Mouse (Mus musculus) forelimb bud, embryonic 11.5 days (tissue): ENCODE results near the gene Ccdc97.

Source experiments
- DNase-seq: peaks from one replicate; pipeline ENCODE4 v3.0.0-alpha.2; 2012; ENCODE audit warnings: low read depth, low spot score

Gene Ccdc97

DNA sequence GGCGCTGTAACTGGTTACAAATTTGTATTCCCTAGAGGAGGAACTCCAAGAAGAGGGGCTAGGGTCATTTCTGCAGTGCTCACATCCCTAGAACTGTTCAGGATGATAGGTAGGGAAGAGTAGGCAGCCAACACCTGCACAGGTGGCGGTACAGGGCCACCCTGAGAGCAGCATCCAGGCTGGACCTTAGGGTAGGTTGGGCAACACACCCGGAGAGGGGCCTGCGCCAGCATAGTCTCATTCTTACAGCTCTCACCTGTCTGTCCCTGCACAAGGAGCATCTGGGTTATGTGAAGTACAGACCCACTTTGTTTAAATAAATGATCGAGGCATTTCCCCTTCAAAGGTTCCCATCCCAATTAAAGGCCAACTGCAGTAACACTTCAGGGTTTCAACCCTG is 1.9 kb upstream of the Ccdc97 start:
- no peak for DNase-seq

DNA sequence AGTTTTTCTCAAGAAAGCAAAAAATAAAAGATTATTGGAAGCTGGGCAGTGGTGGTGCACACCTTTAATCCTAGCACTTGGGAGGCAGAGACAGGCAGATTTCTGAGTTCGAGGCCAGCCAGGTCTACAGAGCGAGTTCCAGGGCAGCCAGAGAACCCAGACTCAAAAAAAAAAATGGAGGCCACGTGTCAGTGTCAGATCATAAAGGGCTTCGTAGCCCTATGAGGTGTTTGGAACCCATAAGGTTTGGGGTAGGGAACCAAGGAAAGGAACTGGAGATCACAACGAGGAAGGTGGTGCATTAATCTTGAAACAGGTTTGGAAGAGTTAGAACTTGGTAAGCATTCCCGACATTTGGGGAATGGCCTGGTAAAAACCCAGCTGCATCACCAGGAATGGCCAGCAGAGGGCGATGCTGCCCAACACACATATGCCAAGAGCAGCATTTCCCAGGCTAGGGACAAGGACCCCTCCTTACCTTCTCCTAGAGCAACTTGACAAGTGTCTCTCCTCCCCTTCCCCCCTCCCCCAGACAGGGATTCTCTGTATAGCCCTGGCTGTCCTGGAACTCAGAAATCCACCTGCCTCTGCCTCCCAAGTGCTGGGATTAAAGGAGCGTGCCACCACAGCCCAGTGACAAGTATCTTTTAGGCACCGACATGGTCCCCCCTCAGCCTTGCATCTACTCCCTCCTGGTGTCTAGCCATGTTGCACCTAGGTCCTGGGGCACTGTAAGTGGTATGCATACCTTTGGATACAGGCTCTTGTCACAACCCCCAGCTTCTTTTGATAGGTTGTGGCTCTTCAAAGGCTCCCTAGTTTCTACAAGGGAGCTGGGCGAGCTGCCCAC is 1.1 kb upstream of the Ccdc97 start:
- peak; percentile 81 for DNase-seq

DNA sequence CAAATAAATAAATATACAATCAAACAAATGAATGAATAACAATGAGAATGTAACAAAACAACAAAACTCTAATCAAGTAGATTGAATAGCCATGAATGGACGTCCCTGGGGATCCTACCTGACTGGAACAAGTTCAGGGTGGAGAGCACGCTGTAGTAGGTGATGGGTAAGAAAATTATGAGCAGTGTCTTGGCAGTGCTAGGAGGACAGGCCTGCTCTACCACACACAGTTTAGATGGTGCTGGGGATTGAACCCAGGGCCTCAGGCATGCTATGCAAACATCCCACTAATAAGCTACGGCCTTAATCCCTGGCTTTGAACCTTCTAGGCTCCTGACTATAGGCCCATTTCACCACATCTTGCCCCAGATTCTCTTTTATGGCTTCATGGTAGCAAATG is 1.4 kb downstream of the Ccdc97 start:
- DNase-seq, result no peak

DNA sequence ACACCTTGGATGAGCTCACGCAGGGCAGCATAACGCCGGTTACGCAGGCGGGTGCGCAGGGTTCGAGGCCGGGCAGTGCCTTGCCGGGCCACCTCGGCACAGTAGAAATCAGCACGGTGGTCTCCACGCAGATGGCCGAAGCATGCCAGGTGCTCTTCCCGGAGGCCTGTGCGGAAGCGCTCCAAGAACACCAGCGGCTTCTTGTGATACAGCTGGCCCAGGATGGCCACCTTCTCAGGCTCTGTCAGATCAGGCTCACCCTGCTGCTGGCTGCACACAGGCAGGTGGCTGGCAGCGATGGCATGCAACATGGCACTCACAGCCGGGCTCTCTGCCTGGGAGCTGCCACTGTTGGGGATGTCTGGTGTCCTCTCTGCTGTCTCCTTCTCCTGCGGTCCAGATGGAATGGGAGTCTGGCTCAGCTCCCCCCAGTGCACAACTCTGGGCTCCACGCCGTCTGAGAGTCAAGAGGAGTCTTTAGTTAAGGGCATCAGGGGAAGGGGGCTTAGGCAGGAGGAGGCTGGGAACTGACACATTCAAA is 3.1 kb downstream of the Ccdc97 start:
- no peak for DNase-seq

DNA sequence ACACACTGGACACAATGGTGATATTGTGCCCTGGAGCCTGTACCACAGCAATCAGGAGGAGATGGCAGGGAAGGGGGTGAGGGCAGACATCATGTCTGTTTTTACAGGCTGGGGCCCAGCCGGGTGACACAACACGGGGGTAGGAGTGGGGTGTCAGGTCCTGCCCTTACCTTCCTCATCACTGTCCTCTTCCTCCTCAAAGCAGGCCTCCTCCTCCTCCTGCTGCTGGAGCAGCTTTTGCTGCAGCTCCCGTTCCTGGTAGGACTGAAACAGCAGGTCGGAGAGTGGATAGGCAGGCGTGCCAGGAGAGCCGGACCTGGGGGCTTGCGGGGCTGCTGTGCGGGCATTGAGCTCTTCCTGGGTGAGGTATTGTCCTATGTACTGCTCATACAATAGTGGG is 4.3 kb downstream of the Ccdc97 start:
- DNase-seq, result no peak

DNA sequence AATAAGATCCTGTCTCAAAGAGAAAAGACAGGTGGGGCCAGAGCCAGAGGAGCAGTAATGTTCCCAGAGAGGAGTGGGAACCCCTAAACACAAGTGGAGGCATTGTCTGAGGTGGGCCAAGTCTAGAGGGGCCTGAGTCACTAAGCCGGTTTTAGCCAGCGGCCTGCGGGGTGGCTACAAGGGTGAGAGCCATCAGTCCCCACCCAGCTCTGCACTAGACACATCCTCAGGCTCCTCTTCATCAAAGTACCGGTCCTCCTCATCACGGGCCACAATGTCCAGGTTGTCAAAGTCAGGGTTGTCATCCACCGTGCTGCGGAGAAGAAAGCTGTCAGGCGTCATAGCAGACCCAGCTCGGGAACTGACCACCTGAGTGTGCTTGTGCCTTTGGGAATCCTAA is 6.1 kb downstream of the Ccdc97 start:
- DNase-seq, result no peak

DNA sequence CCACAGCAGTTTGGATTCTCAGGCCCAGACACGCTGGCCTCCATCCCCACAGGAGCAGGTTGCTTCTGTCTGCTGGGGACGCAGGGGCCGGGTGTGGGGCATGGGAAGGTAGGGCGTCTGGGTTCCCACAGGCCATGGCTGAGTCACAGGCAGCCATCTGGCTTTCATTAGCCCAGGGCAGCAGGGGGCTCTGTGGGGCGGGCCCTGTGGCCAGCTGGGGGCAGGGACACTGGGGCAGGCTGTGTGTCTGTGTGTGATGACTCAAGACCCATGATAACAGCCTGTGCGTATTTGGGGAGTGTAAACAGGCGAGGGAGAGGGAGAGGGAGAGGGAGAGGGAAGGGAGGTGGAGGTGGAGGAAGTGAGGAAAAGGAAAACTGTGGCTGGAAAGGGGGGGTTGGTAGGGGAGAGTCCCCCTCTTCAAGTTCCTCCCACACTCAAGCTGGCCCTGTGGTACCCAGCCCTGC is 7.1 kb downstream of the Ccdc97 start:
- DNase-seq, result peak; percentile 50

DNA sequence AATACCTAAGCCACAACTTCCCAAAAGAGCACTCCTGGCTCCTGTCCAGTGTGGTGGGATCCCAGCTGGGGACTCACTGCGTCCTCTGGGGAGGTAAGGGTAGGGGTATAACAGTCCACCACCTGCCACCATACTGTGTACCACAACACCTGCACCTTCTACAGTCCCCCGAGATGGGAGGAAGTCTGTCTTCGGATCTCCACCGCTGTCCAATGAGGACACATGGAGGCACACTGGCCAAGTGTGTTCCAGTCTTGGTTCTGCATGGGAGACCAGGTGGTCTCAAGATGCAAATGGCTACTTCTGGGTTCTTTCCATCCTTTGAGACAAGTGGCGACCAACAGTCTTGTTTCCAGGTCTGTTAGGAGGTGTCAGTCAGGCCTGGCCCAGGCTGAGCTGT is 7.7 kb downstream of the Ccdc97 start:
- DNase-seq, result no peak

DNA sequence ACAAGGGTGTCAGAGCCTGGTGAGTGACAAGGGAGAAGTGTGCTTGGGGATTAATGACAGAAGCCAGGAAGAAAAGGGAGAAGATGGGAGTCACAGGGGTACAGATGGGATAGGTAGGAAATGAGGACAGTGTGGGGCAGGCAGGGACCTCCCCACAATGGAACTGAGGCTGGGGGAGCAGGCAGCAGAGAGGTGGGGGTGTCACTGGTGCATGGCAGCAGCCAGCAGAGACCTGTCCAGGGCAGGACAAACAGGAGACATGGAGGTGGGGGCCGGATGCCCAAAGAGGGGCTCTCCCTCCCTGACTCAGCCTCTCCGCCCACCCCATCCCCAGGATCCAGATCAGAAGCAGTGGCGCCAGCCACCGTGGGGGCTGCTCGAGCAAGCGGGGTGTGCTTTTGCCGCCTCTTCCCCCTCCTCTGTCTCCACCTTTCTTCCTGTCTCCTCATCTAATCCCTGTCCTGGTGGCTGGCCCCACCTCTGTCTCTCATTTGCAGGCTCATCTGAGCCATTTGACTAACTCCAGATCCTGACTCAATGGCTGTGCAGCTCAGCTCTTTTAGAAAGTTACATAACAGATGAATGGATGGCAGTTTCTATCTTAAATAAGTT is 8.3 kb downstream of the Ccdc97 start:
- DNase-seq, result no peak

DNA sequence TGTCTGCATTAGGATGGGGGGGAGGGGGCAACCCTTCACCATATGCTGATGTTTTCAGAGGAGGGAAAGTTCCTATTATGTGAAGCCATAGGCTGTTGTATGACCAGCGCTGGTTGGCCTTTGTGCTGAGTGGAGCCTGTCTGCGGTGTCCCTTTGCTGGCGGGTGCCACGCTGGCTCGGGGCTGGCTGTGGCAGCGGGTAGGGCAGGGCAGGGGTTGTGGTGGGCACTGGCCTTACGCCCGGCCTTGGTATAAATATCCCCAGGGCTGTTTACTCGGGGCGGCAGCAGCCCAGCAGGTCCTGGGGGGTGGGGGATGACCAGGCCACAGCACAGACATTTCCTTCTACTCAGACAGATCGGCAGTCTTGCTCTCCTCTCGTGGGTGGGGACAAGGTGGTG is 8.9 kb downstream of the Ccdc97 start:
- DNase-seq, result no peak

DNA sequence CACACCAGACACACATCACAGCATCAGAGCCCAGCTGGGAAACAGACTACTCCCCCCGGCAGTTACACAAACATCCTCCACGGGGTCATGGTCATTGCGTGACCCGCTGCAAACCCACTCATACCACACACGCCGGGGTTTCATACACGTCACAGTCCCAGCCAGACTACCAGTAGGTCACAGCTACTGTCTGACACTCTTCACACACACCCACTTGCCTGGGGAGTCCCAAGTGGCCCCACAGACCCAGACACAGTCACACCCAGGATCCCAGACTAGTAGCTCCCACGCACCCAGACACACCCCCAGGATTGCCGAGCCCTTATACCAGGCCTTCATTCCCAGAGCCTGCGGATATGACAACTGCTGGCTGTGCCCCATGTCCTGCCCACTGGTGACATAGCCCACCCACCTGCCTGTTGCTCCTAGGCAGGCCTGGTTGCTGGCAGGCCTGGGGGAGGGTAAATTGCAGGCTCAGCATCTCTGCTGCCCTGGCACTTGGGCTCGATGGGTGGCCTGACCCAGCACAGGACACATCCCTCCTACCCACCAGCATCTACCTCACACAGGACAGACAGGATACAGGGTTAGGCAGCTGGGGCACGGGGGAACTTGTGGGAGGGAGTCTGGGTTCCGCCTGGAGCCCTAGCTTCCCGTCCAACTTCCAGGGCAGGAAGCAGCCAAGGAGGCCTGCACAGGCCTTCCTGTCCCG is 11.2 kb downstream of the Ccdc97 start:
- DNase-seq, result no peak

DNA sequence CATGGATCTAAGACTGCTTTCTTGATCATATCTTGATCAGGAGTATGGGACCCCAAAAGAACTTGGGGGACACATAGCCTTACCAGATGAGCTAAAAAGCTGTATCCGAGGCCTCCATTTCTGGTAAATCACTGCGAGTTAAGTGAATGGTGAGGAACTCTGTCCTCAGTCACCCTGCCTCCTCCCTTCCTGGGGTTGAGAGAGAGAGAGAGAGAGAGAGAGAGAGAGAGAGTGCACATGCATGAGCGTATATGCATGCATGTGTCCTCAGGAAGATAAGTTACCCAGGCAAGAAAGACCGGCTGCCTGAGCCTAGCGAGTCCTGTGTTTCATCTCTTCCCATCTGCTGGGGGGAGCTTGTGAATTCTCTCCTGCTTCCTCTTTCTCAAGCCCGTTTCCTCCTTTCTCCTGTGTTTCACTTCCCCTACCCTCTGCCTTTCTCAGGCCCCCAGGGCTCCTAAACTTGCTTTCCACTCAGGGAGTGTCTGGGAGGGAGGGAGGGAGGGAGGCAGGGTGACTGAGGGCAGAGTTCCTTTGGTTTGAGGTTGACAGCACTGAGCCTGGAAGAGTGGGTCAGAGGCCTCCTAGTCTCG is 12.2 kb downstream of the Ccdc97 start:
- no peak for DNase-seq

DNA sequence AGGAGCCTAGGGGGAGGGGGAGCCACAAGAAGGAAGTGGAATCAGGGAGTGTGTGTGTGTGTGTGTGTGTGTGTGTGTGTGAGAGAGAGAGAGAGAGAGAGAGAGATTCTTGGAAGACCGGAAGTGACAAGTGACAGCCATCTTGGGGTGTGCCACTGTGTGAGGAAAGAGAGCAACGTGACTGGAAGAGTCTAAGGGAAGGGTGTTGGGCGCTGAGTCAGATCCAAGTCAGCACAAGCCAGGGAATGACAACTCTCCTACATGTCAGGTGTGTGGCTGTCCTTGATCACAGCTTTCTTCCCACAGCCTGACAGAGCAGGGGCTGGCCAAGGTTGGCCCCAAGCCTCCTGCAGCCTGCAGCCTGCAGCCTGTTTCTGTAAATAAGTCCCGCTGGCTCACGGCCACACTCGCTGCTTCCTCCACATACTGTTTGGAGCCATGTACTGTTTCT is 13.1 kb downstream of the Ccdc97 start:
- no peak for DNase-seq

DNA sequence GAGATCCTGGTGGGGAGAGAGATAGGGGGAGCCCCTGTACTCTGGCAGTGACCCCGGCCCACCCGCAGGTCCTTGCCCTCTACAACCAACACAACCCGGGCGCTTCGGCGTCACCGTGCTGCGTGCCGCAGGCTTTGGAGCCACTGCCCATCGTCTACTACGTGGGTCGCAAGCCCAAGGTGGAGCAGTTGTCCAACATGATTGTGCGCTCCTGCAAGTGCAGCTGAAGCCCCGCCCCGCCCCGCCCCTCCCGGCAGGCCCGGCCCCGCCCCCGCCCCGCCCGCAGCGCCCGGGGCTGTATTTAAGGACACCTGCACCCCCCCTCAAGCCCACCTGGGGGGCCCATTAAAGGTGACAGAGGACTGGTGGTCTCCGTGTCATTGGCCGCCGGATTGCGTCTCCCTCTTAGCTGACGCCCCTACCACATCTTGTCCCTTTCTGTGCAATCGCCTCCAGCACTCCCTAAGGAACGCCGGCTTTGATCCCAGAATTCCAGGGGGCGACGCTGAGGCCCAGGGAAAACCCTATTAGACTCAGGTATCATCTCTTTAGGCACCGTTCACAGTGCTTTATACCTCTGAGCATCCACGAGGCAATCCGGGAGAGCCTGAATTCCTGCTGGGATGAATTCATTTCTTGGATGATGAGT is 14.0 kb downstream of the Ccdc97 start:
- no peak for DNase-seq

DNA sequence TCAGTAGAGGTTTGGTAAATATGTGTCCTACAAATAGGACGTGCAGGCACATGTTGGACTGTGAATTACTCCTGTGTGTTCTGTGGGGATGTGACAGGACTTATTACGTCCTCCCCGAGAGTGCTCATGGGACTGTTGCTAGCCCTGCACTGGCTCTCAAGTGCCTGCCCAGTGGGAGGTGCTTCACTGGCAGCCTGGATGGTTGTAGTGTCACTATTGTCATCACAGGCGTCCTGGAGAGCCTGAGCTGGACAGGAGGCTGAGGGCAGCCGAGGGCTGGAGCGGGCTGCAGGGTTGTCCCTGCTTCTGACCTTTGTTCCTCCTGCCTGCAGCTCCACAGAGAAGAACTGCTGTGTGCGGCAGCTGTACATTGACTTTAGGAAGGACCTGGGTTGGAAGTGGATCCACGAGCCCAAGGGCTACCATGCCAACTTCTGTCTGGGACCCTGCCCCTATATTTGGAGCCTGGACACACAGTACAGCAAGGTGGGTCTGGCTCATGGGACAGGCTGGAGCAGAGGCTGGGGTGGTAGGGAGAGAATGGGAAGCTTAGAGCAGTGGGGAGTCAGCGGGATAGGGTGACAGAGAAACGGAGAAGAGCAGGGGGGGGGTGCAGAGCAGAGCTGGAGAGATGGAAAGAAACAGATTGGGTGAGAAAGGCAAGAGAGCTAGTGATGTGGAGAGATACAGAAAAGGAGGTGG is 14.9 kb downstream of the Ccdc97 start:
- DNase-seq, result no peak

DNA sequence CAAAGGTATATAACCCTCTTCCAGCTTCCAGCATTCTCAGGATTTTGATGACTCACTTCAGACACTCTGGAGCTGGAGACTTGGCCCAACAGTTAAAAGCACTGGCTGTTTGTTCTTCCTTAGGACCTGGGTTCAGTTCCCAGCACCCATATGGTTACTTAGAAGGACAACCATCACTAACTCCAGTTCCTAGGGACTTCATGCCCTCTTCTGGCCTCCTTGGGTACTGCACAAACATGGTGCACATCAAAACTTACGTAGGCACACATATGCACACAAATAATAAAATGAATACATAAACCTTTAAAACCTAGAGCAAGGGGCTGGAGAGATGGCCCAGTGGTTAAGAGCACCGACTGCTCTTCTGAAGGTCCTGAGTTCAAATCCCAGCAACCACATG is 16.5 kb downstream of the Ccdc97 start:
- no peak for DNase-seq

DNA sequence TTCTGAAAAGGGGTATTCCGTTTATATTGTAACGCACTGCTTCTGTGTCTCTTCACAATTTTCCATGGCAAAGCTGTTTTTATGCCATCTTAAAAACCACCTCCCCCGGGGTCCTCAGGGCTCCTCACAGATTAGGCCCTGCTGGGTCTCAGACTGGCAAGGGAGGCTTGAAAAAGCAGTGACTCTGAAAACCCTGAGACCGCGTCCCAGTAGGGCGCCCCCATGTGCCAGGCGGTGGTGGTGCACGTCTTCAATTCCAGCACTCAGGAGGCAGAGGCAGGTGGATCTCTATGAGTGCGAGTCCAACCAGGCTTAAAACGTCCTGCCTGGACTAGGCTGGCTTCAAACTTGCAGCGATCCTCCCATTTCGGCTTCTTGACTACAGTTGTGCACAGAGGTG is 18.2 kb downstream of the Ccdc97 start:
- DNase-seq, result no peak

DNA sequence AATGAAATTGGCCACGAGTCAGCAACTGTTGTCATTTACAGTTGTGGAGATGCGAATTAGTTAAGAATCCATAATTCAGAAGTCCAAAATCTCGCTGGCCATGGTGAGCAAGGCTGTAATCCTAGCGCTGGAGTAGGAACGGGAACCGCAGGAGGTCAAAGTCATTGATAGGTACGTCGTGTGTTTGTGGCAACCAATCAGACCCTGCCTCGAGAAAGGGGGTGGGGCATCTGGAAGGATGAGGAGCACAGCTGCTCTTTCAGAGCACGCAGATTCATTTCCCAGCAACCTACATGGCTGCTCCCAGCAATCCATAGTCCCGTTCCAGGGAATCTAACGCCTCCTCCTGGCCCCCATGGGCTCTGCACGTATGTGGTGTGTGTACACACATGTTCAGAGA is 19.0 kb downstream of the Ccdc97 start:
- DNase-seq, result no peak

DNA sequence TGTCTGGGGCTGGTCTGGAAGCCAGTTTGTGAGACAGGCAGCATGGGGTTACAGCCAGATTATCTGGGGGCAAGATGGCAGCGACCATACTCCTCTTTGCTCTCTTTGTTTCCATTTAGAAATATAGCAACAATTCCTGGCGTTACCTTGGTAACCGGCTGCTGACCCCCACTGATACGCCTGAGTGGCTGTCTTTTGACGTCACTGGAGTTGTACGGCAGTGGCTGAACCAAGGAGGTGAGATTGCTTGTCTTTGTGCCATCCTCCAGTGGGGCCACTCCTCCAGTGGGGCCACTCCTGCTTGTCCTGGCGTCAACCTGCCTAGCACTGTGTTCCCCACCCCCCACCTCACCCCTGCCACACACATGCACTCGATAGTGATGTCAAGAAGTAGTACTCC is 24.8 kb downstream of the Ccdc97 start:
- no peak for DNase-seq

DNA sequence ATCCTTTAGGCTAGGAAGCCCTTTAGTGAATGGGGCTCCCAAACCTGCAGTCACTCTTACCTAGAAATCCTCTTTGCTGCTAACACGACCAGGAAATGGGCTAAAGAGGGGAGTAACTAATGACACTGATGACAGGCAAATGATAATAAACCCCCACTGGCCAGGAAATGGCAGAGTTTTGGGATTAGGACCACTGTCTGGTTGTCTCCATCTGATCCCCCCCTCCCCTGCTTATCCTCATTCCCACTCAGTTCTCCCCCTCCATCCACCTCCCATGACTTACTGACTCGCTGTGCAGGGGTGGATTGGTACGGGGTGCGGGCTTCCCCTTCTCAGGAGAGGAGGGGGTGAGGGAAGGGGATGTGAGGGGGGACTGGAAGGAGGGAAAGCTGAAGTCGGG is 28.8 kb downstream of the Ccdc97 start:
- no peak for DNase-seq

DNA sequence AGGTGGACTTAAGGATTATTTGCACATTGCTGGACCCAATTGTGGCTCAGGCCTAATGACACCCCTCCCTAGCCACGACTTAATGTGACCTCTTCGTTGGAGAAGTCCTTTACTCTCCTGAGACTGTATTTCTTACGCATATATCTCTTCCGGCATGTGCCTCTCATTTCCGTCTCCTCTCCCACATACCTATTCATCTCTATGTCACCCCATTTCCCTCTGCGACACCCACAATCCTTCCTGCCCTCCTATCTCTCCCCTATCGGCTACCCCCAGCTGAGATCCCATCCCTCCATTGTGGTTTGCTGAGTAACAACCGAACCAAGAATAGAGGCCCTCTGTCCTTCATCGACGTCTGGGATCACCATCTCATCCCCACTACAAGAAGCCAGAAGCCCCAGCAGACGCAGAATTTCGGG is 29.3 kb downstream of the Ccdc97 start:
- no peak for DNase-seq
